Mouse (Mus musculus) heart, embryonic 13.5 days (tissue): ENCODE data around the gene Npcd. TPM values are rescaled to one million over a fixed set of nuclear protein-coding genes. Genes with fewer than 3 reads are reported as not detected.
"Not testable (repeated sequence)": the region's sequence is repeated elsewhere in the genome, so short reads cannot be mapped to it uniquely, and the experiment has no call there.

Experiments used
- ATAC-seq: fragments of 200-750 bp; cut with Nextera tagmentation; 2 replicates; pipeline ENCODE4 v1.8.0; 2017; ENCODE audit warnings: moderate TSS enrichment; ENCODE audit not compliant: insufficient number of reproducible peaks, low FRiP score, low TSS enrichment; ENCODE audit errors: extremely low read depth
- H3K27ac ChIP-seq: fragments of 300-500 bp; sonication (generic); replicated peaks from 2 replicates; pipeline ENCODE4 v1.5.1; 2015; ENCODE audit warnings: moderate library complexity, mild to moderate bottlenecking, inconsistent platforms
- H3K27me3 ChIP-seq: fragments of 300-500 bp; sonication (generic); replicated peaks from 2 replicates; pipeline ENCODE4 v1.6.1; 2015; ENCODE audit warnings: mild to moderate bottlenecking, inconsistent platforms
- H3K36me3 ChIP-seq: fragments of 300-500 bp; sonication (generic); 2 replicates; pipeline ENCODE4 v1.6.1; 2015; ENCODE audit warnings: mild to moderate bottlenecking, inconsistent platforms
- H3K4me1 ChIP-seq: fragments of 300-500 bp; sonication (generic); 2 replicates; pipeline ENCODE4 v1.6.1; 2015; ENCODE audit warnings: inconsistent platforms
- H3K4me2 ChIP-seq: fragments of 300-500 bp; sonication (generic); 2 replicates; pipeline ENCODE4 v1.6.1; 2015; ENCODE audit warnings: inconsistent platforms, mild to moderate bottlenecking, moderate library complexity
- H3K4me3 ChIP-seq: fragments of 300-500 bp; sonication (generic); 2 replicates; pipeline ENCODE4 v1.5.1; 2015; ENCODE audit warnings: moderate library complexity, mild to moderate bottlenecking, inconsistent platforms
- H3K9ac ChIP-seq: fragments of 300-500 bp; sonication (generic); 2 replicates; pipeline ENCODE4 v1.6.1; 2015; ENCODE audit warnings: inconsistent platforms, mild to moderate bottlenecking, moderate library complexity
- H3K9me3 ChIP-seq: fragments of 300-500 bp; sonication (generic); 2 replicates; pipeline ENCODE4 v1.6.1; 2016; ENCODE audit warnings: inconsistent platforms
- WGBS: fragments of 180-500 bp; shearing (Covaris S2); methylation state at CpG from one replicate; pipeline ENCODE4 v1.1.7; 2015; ENCODE audit warnings: mixed read lengths; 5-methylcytosine and 5-hydroxymethylcytosine counted together
- polyA plus RNA-seq: library from polyadenylated mRNA; unstranded; fragments of >200 nt; fragmentation: Nextera tagmentation; extraction: Ambion mirVana; gene quantifications from 2 replicates; pipeline ENCODE4 v1.2.1, GENCODE M21; 2015

Npcd gene
- polyA plus RNA-seq, 1 experiment from 2014 or later = not detected

DNA sequence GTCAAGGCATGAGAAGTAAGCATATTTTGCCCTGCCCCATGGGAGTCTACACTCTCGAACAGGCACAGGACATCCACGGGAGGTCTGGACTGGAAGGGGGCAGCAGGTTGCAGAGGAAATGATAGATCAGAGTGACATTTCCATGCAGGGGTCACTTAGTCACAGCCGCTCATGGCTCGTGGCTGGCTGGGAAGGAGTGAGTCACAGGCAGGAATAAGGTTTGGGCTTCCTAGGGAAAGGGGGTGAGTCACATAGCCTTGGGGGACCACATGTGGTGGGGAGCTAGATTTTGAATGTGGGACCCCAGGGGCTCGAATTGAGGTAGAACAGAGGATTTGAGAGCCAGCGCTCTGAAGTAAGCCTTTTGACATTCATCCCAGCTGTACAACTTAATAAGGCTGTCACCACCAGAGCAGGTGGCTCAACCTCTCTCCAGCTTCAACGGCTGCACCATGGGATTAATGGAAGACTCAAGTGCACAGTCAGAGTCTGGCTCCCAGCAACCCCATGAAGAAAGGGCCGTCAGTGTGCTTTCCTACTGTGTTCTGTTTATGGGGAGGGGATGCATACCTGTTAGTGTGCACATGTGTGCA, 20.3 kb downstream of the Npcd start:
- Histone ChIP-seq H3K27me3 (peaks cover 36% of the 10 kb centered on the region), H3K4me2 (no peak overlapping the region), H3K9me3 (peaks cover 4% of the 10 kb centered on the region; the same call in 1 of the 2 replicates), H3K36me3 (no peaks in the 10 kb centered on the region), H3K4me3 (no peak overlapping the region), H3K4me1 (0 out of 2 replicates have a peak, but pooled peaks cover 2% of the 10 kb centered on the region), H3K9ac (no peak overlapping the region), H3K27ac (no peak overlapping the region)
- WGBS = 50% methylated on average over 8 of the region's 8 CpGs
- ATAC-seq = no peak

DNA sequence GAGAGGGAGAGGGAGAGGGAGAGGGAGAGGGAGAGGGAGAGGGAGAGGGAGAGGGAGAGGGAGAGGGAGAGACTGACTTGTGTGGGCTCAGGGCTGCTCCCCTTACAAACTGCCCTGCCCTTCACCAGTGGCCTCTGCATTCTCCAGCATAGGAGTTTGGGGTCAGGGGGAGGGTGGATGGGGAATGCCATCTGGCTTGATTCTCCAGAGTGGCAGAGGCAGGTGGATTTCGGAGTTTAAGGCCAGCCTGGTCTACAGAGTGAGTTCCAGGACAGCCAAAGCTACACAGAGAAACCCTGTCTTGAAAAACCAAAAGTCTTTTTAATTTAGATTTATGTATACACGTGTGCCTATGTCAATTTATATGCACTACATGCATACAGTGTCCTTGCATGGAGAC, 21.2 kb downstream of the Npcd start:
- not testable (repeated sequence) for H3K4me2 ChIP-seq, H3K9ac ChIP-seq, H3K9me3 ChIP-seq, ATAC-seq, H3K4me1 ChIP-seq, H3K4me3 ChIP-seq, H3K27ac ChIP-seq, H3K36me3 ChIP-seq
- H3K27me3 ChIP-seq = peaks cover 45% of the 10 kb centered on the region
- WGBS = 38% methylated on average over 2 of the region's 2 CpGs

DNA sequence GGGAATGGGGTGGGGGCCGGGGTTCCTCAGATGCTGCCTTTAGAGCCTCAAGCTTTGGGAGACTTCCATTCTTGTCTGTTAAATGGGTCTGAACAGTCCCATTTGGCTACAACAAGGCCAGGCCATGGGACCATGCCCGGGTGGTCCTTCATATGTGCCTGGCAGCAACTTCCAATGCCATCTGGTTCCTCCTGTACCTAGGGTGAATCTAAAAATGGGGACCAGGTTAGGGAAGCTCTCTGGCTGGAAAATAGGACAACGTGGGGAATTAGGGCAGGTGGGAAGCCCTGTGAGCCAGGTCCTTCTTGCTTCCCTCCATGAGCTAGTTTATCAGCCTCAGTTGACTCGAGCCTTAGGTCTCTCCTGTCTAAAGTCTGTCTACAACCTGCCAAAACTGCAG, 23.0 kb downstream of the Npcd start:
- H3K27me3 ChIP-seq = peaks cover 64% of the 10 kb centered on the region
- H3K9me3 ChIP-seq = no peaks in the 10 kb centered on the region
- 54% methylated on average over 4 of the region's 4 CpGs for WGBS
- H3K4me3 ChIP-seq = no peak overlapping the region
- no peaks in the 10 kb centered on the region for H3K36me3 ChIP-seq
- no peak for ATAC-seq
- H3K9ac ChIP-seq = no peak overlapping the region
- H3K27ac ChIP-seq = no peak overlapping the region
- no peak overlapping the region for H3K4me2 ChIP-seq
- H3K4me1 ChIP-seq = 0 out of 2 replicates have a peak, but pooled peaks cover 2% of the 10 kb centered on the region

DNA sequence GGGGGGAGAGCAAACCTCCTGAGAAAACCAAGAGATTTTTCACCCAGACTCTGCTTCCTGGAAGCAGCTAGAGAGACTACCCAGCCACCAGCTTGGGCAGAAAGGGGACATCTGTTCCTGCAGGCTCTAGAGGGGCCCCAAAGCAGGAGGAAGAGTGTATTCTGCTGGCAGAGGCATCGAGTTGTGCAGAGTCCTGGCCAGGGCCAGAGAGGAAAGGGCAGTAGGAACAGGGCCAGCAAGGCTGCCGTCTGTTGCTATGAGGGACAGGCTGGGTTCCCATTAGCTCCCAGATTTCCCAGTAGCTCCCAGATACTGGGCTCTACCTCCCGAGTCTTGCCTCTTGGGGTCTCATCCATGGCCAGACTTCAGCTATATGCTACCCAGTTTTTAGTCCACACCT, 24.0 kb downstream of the Npcd start:
- Histone ChIP-seq H3K4me3 (no peak overlapping the region), H3K9me3 (no peaks in the 10 kb centered on the region), H3K36me3 (no peaks in the 10 kb centered on the region), H3K27me3 (peaks cover 70% of the 10 kb centered on the region), H3K4me1 (peaks cover 3% of the 10 kb centered on the region; the same call in 1 of the 2 replicates), H3K9ac (no peak overlapping the region), H3K27ac (no peak overlapping the region), H3K4me2 (no peak overlapping the region)
- ATAC-seq = no peak
- 49% methylated on average over 3 of the region's 3 CpGs for WGBS

DNA sequence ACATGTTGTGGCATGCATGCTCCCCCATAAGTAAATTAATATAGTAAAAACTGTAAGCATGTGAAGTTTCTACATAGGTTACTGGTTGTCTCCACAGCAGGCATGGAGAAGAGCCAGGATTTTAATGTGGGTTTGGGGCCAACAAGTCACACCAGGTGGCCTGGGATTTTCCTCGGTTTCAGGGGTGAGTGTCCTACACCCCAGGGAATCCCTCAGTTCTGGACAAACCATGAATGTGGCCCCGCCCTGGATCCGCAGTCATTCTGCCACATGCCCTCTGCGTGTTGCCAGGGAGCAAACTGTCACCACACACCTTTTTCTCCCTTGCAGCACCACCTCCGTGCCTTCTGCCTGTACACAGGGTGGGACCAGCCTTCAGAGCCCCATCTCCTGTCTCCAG, 25.4 kb downstream of the Npcd start:
- Histone ChIP-seq H3K4me1 (peaks cover 13% of the 10 kb centered on the region), H3K27me3 (peaks cover 84% of the 10 kb centered on the region), H3K36me3 (no peaks in the 10 kb centered on the region), H3K9ac (no peak overlapping the region), H3K27ac (no peak overlapping the region), H3K9me3 (no peaks in the 10 kb centered on the region), H3K4me2 (no peak overlapping the region), H3K4me3 (no peak overlapping the region)
- WGBS = 53% methylated on average over 5 of the region's 5 CpGs
- no peak for ATAC-seq

DNA sequence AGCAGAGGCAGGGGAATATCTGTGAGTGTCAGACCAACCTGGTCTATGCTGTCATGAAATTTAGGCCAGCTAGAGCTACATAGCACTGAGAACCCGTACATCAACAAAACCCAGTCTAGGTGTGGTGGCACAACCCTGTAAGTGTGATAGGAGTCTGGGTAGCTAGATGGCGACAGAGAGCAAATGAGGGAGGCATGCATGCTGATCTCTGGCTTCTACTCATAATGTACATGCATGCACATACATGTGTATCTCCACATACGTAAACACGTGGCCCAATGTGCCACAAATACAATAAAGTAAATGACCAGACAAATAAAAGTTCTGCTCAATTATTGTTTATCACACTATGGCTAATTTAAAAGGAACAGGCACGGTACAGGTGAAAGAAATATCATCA, 25.9 kb downstream of the Npcd start:
- peaks cover 90% of the 10 kb centered on the region for H3K27me3 ChIP-seq

DNA sequence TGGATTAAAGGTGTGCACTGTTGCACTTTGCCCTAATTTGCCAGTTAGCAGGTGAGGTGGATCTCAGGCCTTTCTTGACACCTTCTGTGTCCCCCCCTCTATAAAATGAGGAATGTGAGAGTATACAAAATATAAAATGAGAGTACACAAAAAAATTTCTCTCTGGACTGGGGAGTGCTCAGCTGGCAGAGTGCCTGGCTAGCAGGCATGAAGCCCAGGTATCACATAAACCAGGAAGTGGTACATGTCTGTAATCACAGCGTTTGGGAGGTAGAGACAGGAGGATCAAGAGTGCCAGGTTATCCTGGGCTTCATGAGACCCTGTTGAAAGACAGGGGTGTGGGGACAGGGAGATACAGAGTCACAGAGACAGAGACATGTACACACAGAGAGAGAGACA, 27.0 kb downstream of the Npcd start:
- no peak overlapping the region for H3K9ac ChIP-seq
- WGBS = 46% methylated on average over 1 of the region's 1 CpGs
- H3K9me3 ChIP-seq = no peaks in the 10 kb centered on the region
- no peaks in the 10 kb centered on the region for H3K36me3 ChIP-seq
- H3K4me2 ChIP-seq = no peak overlapping the region
- H3K4me3 ChIP-seq = no peak overlapping the region
- peaks cover 98% of the 10 kb centered on the region for H3K27me3 ChIP-seq
- ATAC-seq = no peak
- no peak overlapping the region for H3K27ac ChIP-seq
- peaks cover 17% of the 10 kb centered on the region for H3K4me1 ChIP-seq

More for the DNA sequence above, 25.9 kb downstream of the Npcd start:
- H3K4me1 ChIP-seq = peaks cover 17% of the 10 kb centered on the region
- no peak overlapping the region for H3K4me2 ChIP-seq
- H3K27ac ChIP-seq = no peak overlapping the region
- no peaks in the 10 kb centered on the region for H3K9me3 ChIP-seq
- 29% methylated on average over 5 of the region's 5 CpGs for WGBS
- ATAC-seq = no peak
- H3K9ac ChIP-seq = no peak overlapping the region
- H3K4me3 ChIP-seq = no peak overlapping the region
- H3K36me3 ChIP-seq = no peaks in the 10 kb centered on the region

DNA sequence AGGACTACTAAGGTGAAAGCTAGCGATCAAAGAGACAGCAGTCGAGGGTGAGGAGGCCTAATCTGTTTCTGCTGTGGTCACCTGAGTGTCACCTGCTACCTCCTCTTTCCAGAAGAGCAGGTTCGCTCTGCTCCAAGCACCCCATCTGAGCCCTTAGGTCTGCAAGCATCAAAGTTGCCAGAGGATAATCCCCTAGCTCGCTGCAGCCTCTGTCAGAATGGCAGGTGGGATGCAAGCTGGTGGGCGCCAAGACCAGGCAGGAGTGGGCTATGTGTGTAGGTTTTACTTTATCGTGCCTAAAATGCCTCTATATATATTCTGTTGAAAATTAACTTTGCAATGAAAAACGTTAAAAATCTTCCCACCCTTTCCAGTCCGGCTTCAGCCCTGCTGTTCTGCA, 28.8 kb downstream of the Npcd start:
- Histone ChIP-seq H3K36me3 (no peaks in the 10 kb centered on the region), H3K4me1 (peaks cover 15% of the 10 kb centered on the region), H3K27me3 (peaks cover 100% of the 10 kb centered on the region), H3K9me3 (no peaks in the 10 kb centered on the region), H3K27ac (no peak overlapping the region), H3K4me2 (peak overlapping the region; percentile 90), H3K9ac (no peak overlapping the region), H3K4me3 (peak overlapping the region; percentile 69; the same call in 1 of the 2 replicates)
- no peak for ATAC-seq
- 20% methylated on average over 8 of the region's 8 CpGs for WGBS

DNA sequence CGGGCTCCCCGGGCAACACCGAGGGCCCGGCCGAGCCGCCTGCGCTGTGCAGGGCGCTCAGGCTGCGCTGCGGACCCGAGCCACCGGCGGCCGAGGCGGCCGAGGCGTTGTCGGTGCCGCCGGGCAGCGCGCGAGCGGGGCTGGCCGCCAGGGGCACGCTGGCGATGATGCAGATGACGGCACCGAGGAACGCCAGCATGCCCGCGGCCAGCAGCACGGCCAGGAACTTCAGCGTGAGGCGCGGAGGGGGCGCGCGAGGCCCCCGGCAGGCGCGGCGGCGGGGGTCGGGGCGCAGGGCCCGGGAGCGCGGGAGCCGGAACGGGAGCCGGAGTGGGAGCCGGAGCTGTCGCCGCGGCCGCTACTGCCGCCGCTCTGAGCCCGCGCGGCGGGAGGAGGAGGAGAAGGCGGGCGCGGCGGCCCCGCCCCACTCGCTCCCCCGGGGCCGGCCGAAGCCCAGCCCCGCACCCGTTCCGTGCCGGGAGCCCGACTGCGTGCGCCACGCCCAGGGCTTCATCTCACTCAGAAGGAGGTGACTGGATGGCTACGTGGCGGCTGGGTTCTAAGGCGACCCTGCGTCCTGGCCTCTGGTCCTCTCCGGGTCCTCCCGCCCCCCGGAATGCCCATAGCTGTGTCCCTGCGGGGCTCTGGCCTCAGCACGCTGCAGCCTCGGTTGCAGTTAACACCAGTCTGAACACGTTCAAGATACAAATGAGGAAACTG, 29.5 kb downstream of the Npcd start, which contains the start of gene Nptxr:
Nptxr (minus strand) TSS at position 415 of the 720 bp plus-strand sequence.
- peak within 1 kb of the TSS; percentile 69 for H3K4me3 ChIP-seq
- peak; percentile 40; the same call in 1 of the 2 replicates for ATAC-seq
- no peaks in the 10 kb centered on the region for H3K36me3 ChIP-seq
- H3K9me3 ChIP-seq = no peaks in the 10 kb centered on the region
- peaks cover 15% of the 10 kb centered on the region for H3K4me1 ChIP-seq
- H3K27ac ChIP-seq = no peak within 1 kb of the TSS
- peaks cover 99% of the 10 kb centered on the region for H3K27me3 ChIP-seq
- peak within 1 kb of the TSS; percentile 81 for H3K9ac ChIP-seq
- peak within 1 kb of the TSS; percentile 90 for H3K4me2 ChIP-seq
- WGBS = under 1% methylated on average over 64 of the region's 91 CpGs

DNA sequence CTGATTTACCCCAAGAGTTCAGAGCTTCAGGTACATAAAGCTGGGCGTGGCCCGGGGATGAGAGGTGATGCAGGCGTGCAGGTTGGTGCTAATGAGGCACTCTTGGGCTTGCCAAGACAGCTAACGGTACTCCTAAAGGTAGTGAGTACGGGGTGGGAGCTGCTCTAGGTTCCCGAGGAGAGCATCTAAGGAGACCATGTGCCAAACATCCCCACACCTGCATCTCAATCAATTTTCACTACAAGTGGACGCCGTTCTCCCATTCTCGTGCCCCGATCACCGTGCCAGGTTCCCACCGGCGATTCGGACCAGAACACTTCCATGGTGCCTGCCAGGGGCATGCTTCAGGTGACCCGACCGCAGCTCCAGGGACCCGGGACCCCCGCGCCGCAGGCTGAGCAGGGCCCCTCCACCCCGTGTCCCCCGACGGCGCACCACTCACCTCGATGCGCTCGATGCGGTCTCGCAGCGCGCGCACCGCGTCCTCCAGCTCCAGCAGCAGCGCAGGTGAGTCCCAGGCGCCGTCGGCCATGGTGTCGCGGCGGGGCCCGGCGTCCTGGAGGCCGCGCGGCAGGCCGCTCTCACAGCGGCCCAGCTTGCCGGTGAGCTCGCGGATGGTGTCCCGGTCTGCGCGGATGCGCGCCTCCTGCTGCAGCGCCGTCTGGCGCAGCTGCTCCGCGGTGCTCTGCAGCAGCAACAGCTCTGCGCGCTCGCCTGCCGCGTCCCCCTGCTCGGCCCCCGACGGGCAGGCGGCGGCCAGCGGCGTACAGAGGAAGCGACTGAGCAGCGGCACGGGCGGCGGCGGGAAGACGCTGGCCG, 30.3 kb downstream of the Npcd start:
- Histone ChIP-seq H3K4me3 (peak overlapping the region; percentile 69), H3K36me3 (no peaks in the 10 kb centered on the region), H3K9ac (peak overlapping the region; percentile 81), H3K27me3 (peaks cover 97% of the 10 kb centered on the region), H3K4me2 (peak overlapping the region; percentile 90), H3K27ac (no peak overlapping the region), H3K4me1 (peaks cover 15% of the 10 kb centered on the region), H3K9me3 (no peaks in the 10 kb centered on the region)
- 5% methylated on average over 79 of the region's 81 CpGs for WGBS
- ATAC-seq = no peak

DNA sequence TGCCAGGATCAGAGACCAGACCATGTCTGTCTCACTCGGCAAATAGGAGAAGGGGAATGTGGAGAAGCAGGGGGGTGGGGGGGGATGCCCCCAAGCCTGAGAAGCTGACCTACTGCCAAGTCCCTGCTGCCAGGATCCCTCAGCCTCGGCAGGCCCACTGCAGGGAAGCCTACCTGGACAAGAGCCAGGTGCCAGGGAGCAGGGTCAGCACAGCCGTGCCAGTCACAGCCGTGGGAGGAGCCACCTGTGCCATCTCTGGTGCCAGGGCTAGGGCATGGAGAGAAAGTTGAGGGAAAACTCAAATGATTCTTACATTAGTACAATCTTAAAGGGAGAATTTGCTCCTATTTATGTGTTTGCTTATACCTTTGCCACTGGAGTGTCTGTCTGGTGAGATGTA, 31.7 kb downstream of the Npcd start:
- peaks cover 86% of the 10 kb centered on the region for H3K27me3 ChIP-seq
- no peak overlapping the region for H3K4me2 ChIP-seq
- no peak overlapping the region for H3K4me3 ChIP-seq
- 55% methylated on average over 4 of the region's 4 CpGs for WGBS
- no peak overlapping the region for H3K27ac ChIP-seq
- H3K9me3 ChIP-seq = no peaks in the 10 kb centered on the region
- H3K4me1 ChIP-seq = peaks cover 15% of the 10 kb centered on the region
- no peak for ATAC-seq
- H3K36me3 ChIP-seq = no peaks in the 10 kb centered on the region
- H3K9ac ChIP-seq = no peak overlapping the region
